Mouse (Mus musculus) heart, adult 2 months (tissue): ENCODE data around the gene Stmn1. TPM values are rescaled to one million over a fixed set of nuclear protein-coding genes. Genes with fewer than 3 reads are reported as not detected.

Source experiments
- DNase-seq, 2 experiments: peaks; one replicate each; pipeline ENCODE4 v3.0.0; 2021
- H3K27ac ChIP-seq: fragments of 200-600 bp; 2 replicates; pipeline ENCODE4 v1.8.1; 2022
- H3K27me3 ChIP-seq: fragments of 200-500 bp; 2 replicates; pipeline ENCODE4 v1.6.1; 2012; ENCODE audit warnings: mild to moderate bottlenecking, low read length, inconsistent platforms, mixed read lengths; ENCODE audit not compliant: control insufficient read depth, insufficient read depth
- H3K36me3 ChIP-seq: fragments of 200-500 bp; 2 replicates; pipeline ENCODE4 v1.6.1; 2012; ENCODE audit warnings: low read length, inconsistent platforms; ENCODE audit not compliant: control insufficient read depth, insufficient read depth
- H3K4me1 ChIP-seq: fragments of 200-500 bp; 2 replicates; pipeline ENCODE4 v1.6.1; 2011; ENCODE audit warnings: low read length; ENCODE audit not compliant: control insufficient read depth, insufficient read depth
- H3K4me3 ChIP-seq: fragments of 200-600 bp; 2 replicates; pipeline ENCODE4 v1.8.1; 2022
- H3K79me2 ChIP-seq: fragments of 200-500 bp; replicated peaks from 2 replicates; pipeline ENCODE4 v1.6.1; 2012; ENCODE audit warnings: mild to moderate bottlenecking, inconsistent platforms, low read length, moderate library complexity, mixed read lengths; ENCODE audit not compliant: control insufficient read depth, insufficient read depth
- H3K9ac ChIP-seq: fragments of 200-500 bp; 2 replicates; pipeline ENCODE4 v1.6.1; 2012; ENCODE audit warnings: low read depth, mild to moderate bottlenecking, control low read depth, inconsistent platforms, low read length, mixed read lengths
- CTCF ChIP-seq: fragments of 200-600 bp; IDR thresholded peaks from 2 replicates; pipeline ENCODE4 v1.8.1; 2022; ENCODE audit warnings: antibody characterized with exemption, mild to moderate bottlenecking, moderate library complexity
- EP300 ChIP-seq: fragments of 200-500 bp; IDR thresholded peaks from 2 replicates; pipeline ENCODE4 v1.6.1; 2011; ENCODE audit warnings: low read depth, low read length, control low read depth; ENCODE audit not compliant: insufficient read depth
- POLR2A ChIP-seq: fragments of 200-500 bp; IDR thresholded peaks from 2 replicates; pipeline ENCODE4 v1.6.1; 2011; ENCODE audit warnings: mild to moderate bottlenecking, low read depth, low read length, control low read depth; ENCODE audit not compliant: insufficient read depth
- WGBS: fragments of 180-500 bp; shearing (Covaris S2); methylation state at CpG from one replicate; pipeline ENCODE4 v1.1.7; 2018; 5-methylcytosine and 5-hydroxymethylcytosine counted together
- intact Hi-C: fragments of 180-260 bp; cut with DNase I; formaldehyde crosslinking; loops from one replicate; pipeline ENCODE4 v1.15.1; 2025
- microRNA-seq, 2 experiments: library from miRNA; unstranded; fragments of <30 nt; microRNA quantifications; one replicate each; pipeline ENCODE4 v1.2.0; 2021
- polyA plus RNA-seq: library from polyadenylated mRNA; depleted of rRNA; stranded (reverse); fragments of >200 nt; gene quantifications from 2 replicates; pipeline ENCODE4 v1.2.3, GENCODE M21; 2012; rRNA removed
- total RNA-seq, 2 experiments: library from RNA; stranded (reverse); gene quantifications; 2 replicates each; pipeline ENCODE4 v1.2.3; 2021

Stmn1 gene
- total and polyA plus RNA-seq, 3 experiments, result 10.9 to 23.0 (median 20.1) TPM

DNA sequence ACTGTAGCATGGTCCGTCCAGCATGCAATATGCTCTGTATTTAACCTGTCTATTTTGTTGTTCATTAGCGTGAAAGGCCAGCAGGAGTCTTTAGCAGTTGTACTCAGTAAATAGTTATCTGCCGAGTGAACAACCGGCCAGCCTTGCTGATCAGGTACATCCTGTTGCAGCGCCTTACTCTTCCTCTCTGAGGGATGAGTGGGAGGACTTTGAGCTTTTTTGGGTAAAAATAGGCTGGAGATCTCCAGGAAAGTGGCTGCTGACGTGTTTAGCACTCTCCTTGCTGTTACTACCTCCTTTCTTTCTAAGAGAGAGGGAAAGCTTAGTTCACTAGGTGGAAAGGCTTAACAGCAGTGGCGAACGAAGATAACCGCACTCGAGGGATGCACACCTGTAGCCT lies 49.6 kb downstream of the Stmn1 start:
- intact Hi-C loops, result no loop called here
- H3K4me1 ChIP-seq, result peaks cover 6% of the 10 kb centered on the region
- no peak overlapping the region for H3K4me3 ChIP-seq
- TF ChIP-seq EP300 (no peak), CTCF (no peak), POLR2A (no peak)
- H3K27me3 ChIP-seq, result no peaks in the 10 kb centered on the region
- no peak for DNase-seq
- no peaks in the 10 kb centered on the region; the same call in 1 of the 2 replicates for H3K36me3 ChIP-seq
- WGBS, result 66% methylated on average over 10 of the region's 10 CpGs
- no peak overlapping the region for H3K9ac ChIP-seq
- H3K79me2 ChIP-seq, result no peaks in the 10 kb centered on the region
- H3K27ac ChIP-seq, result peak overlapping the region; percentile 87

DNA sequence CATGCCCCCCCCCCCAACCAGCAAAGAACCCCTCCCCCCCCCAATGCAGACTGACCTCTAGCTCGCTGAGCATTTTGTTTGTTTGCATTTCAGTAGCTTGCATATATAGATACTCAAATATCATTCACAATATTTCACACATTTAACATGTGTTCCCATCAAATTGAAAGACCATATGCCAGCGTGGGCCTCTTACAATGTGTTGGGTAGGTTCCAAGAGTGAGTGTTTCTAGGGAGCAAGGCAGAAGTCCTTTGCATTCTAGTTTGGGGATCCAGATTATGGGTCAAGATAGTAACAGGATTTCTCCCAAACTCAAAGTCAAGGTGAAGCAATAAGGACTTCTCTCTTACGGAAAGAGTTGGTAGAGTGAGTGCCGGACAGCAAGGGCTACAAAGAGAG lies 50.4 kb downstream of the Stmn1 start:
- H3K4me1 ChIP-seq, result peaks cover 6% of the 10 kb centered on the region
- no peak overlapping the region for H3K27ac ChIP-seq
- H3K27me3 ChIP-seq, result no peaks in the 10 kb centered on the region
- 74% methylated on average over 4 of the region's 4 CpGs for WGBS
- intact Hi-C loops, result no loop called here
- H3K79me2 ChIP-seq, result no peaks in the 10 kb centered on the region
- H3K9ac ChIP-seq, result no peak overlapping the region
- no peak overlapping the region for H3K4me3 ChIP-seq
- no peaks in the 10 kb centered on the region; the same call in 1 of the 2 replicates for H3K36me3 ChIP-seq
- TF ChIP-seq POLR2A, result no peak
- TF ChIP-seq EP300, result no peak
- TF ChIP-seq CTCF, result no peak
- DNase-seq, result no peak

DNA sequence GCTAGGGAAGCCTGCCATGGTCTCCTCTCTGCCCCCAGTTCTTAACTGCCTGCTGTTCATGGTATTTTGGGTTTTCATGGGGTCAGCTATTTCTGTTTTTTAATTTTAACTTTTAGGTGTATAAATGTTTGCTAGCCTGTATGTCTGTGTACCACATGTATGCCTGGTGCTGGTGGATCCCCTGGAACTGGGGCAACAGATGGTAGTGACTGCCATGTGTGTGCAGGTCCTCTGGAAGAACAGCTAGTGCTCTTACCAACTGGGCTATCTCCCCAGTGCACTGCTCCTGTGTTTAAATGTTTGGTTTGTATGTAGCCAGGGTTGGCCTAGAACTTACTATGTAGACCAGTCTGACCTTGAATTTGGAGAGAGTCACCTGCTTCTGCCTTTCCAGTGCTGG lies 51.2 kb downstream of the Stmn1 start:
- TF ChIP-seq CTCF, result no peak
- no peak for TF ChIP-seq EP300
- no peak for TF ChIP-seq POLR2A
- H3K4me3 ChIP-seq, result no peak overlapping the region
- no peak overlapping the region for H3K27ac ChIP-seq
- H3K4me1 ChIP-seq, result peaks cover 6% of the 10 kb centered on the region
- H3K9ac ChIP-seq, result no peak overlapping the region
- intact Hi-C loops, result no loop called here
- H3K79me2 ChIP-seq, result no peaks in the 10 kb centered on the region
- DNase-seq, result no peak
- H3K27me3 ChIP-seq, result no peaks in the 10 kb centered on the region
- no peaks in the 10 kb centered on the region; the same call in 1 of the 2 replicates for H3K36me3 ChIP-seq

Small RNAs within 50 kb of the gene (microRNA-seq; reads per million reads assigned to microRNA genes)
- 2.3 to 3.9 reads per million in 2 experiments for gene Gm23634

Other genes with a start within 250 kb of the Stmn1 start
- not detected for gene Catsper4, start 240.9 kb upstream of the Stmn1 start, total RNA-seq
- gene Catsper4, start 240.9 kb upstream of the Stmn1 start, polyA plus RNA-seq, result not detected in 2 replicates
- gene Cnksr1, start 229.9 kb upstream of the Stmn1 start, total RNA-seq, result 1 to 10 TPM; 4.1 to 6.7 TPM
- gene Cnksr1, start 229.9 kb upstream of the Stmn1 start, polyA plus RNA-seq, result 3.3 and 4.4 TPM in 2 replicates
- not detected for gene E130218I03Rik, start 224.7 kb upstream of the Stmn1 start, total RNA-seq
- gene E130218I03Rik, start 224.7 kb upstream of the Stmn1 start, polyA plus RNA-seq, result not detected in 2 replicates
- gene Zfp593, start 222.7 kb upstream of the Stmn1 start, total RNA-seq, result 1 to 10 TPM; 3.3 to 4.3 TPM
- gene Zfp593, start 222.7 kb upstream of the Stmn1 start, polyA plus RNA-seq, result 2.8 and 2.9 TPM in 2 replicates
- gene Gm30191, start 221.4 kb upstream of the Stmn1 start, total RNA-seq, result not detected
- gene Gm30191, start 221.4 kb upstream of the Stmn1 start, polyA plus RNA-seq, result not detected in 2 replicates
- 1 to 10 TPM; 5.2 to 5.7 TPM for gene Grrp1, start 214.2 kb upstream of the Stmn1 start, total RNA-seq
- 10.0 and 11.0 TPM in 2 replicates for gene Grrp1, start 214.2 kb upstream of the Stmn1 start, polyA plus RNA-seq
- gene Pdik1l, start 180.4 kb upstream of the Stmn1 start, total RNA-seq, result 1 to 10 TPM; 5.3 to 7.6 TPM
- gene Pdik1l, start 180.4 kb upstream of the Stmn1 start, polyA plus RNA-seq, result 1.00 and 4.0 TPM in 2 replicates
- gene Trim63, start 153.2 kb upstream of the Stmn1 start, total RNA-seq, result 100 to 1,000 TPM; 209 to 210 TPM
- gene Trim63, start 153.2 kb upstream of the Stmn1 start, polyA plus RNA-seq, result 142 and 215 TPM in 2 replicates
- under 1 TPM; 0.45 to 0.65 TPM for gene Slc30a2, start 125.1 kb upstream of the Stmn1 start, total RNA-seq
- 0.12 and 0.35 TPM in 2 replicates for gene Slc30a2, start 125.1 kb upstream of the Stmn1 start, polyA plus RNA-seq
- 10 to 100 TPM; 18.0 to 19.6 TPM for gene Extl1, start 84.5 kb upstream of the Stmn1 start, total RNA-seq
- gene Extl1, start 84.5 kb upstream of the Stmn1 start, polyA plus RNA-seq, result 23.7 and 24.4 TPM in 2 replicates
- gene Pafah2, start 72.0 kb upstream of the Stmn1 start, total RNA-seq, result 10 to 100 TPM in 1 of 2 experiments, 1 to 10 TPM in 1; 6.4 to 11.0 TPM
- 11.7 and 17.8 TPM in 2 replicates for gene Pafah2, start 72.0 kb upstream of the Stmn1 start, polyA plus RNA-seq
- 10 to 100 TPM; 13.4 to 16.7 TPM for gene Paqr7, start 28.4 kb downstream of the Stmn1 start, total RNA-seq
- gene Paqr7, start 28.4 kb downstream of the Stmn1 start, polyA plus RNA-seq, result 22.6 and 37.2 TPM in 2 replicates
- under 1 TPM; 0.18 TPM for gene Aunip, start 42.7 kb downstream of the Stmn1 start, total RNA-seq
- not detected in 2 replicates for gene Aunip, start 42.7 kb downstream of the Stmn1 start, polyA plus RNA-seq
- 100 to 1,000 TPM; 170 to 191 TPM for gene Mtfr1l, start 67.1 kb downstream of the Stmn1 start, total RNA-seq
- gene Mtfr1l, start 67.1 kb downstream of the Stmn1 start, polyA plus RNA-seq, result 196 and 278 TPM in 2 replicates
- 10 to 100 TPM; 18.6 to 19.9 TPM for gene Selenon, start 83.8 kb downstream of the Stmn1 start, total RNA-seq
- 22.5 and 23.6 TPM in 2 replicates for gene Selenon, start 83.8 kb downstream of the Stmn1 start, polyA plus RNA-seq
- 10 to 100 TPM; 24.8 to 28.4 TPM for gene Man1c1, start 236.0 kb downstream of the Stmn1 start, total RNA-seq
- gene Man1c1, start 236.0 kb downstream of the Stmn1 start, polyA plus RNA-seq, result 14.1 and 17.6 TPM in 2 replicates